Mouse (Mus musculus) neural tube, embryonic 12.5 days (tissue): ENCODE measurements around the gene Fam92b. TPM values are rescaled to one million over a fixed set of nuclear protein-coding genes. Genes with fewer than 3 reads are reported as not detected.

Experiments
- ATAC-seq: fragments of 200-750 bp; cut with Nextera tagmentation; 2 replicates; pipeline ENCODE4 v1.8.0; 2017; ENCODE audit warnings: low read depth, mild to moderate bottlenecking, moderate TSS enrichment, moderate library complexity; ENCODE audit not compliant: low FRiP score
- H3K27ac ChIP-seq: fragments of 300-500 bp; sonication (generic); 2 replicates; pipeline ENCODE4 v1.5.1; 2016
- H3K27me3 ChIP-seq: fragments of 300-500 bp; sonication (generic); replicated peaks from 2 replicates; pipeline ENCODE4 v1.6.1; 2016; ENCODE audit warnings: mild to moderate bottlenecking
- H3K36me3 ChIP-seq: fragments of 300-500 bp; sonication (generic); 2 replicates; pipeline ENCODE4 v1.6.1; 2016; ENCODE audit warnings: mild to moderate bottlenecking
- H3K4me1 ChIP-seq: fragments of 300-500 bp; sonication (generic); 2 replicates; pipeline ENCODE4 v1.6.1; 2016
- H3K4me2 ChIP-seq: fragments of 300-500 bp; sonication (generic); replicated peaks from 2 replicates; pipeline ENCODE4 v1.6.1; 2016; ENCODE audit warnings: mild to moderate bottlenecking
- H3K4me3 ChIP-seq: fragments of 300-500 bp; sonication (generic); 2 replicates; pipeline ENCODE4 v1.5.1; 2016
- H3K9ac ChIP-seq: fragments of 300-500 bp; sonication (generic); 2 replicates; pipeline ENCODE4 v1.6.1; 2016; ENCODE audit warnings: mild to moderate bottlenecking
- H3K9me3 ChIP-seq: fragments of 300-500 bp; sonication (generic); 2 replicates; pipeline ENCODE4 v1.6.1; 2016; ENCODE audit warnings: mild to moderate bottlenecking
- WGBS: fragments of 180-500 bp; shearing (Covaris S2); methylation state at CpG from one replicate; pipeline ENCODE4 v1.1.7; 2016; 5-methylcytosine and 5-hydroxymethylcytosine counted together
- polyA plus RNA-seq: library from polyadenylated mRNA; unstranded; fragments of >200 nt; fragmentation: Nextera tagmentation; extraction: Ambion mirVana; gene quantifications from 2 replicates; pipeline ENCODE4 v1.2.1, GENCODE M21; 2016

Fam92b gene
- polyA plus RNA-seq, 1 experiment from 2014 or later = 1.3 TPM

GRCm38 (mm10) chr8:120119931-120120330 is 57.3 kb downstream of the Fam92b start:
- H3K27ac ChIP-seq = no peak overlapping the region
- no peak overlapping the region for H3K4me3 ChIP-seq
- ATAC-seq = no peak
- WGBS = 77% methylated on average over 6 of the region's 6 CpGs
- H3K4me2 ChIP-seq = no peak overlapping the region
- no peak overlapping the region for H3K9ac ChIP-seq
- H3K36me3 ChIP-seq = no peaks in the 10 kb centered on the region
- H3K9me3 ChIP-seq = no peaks in the 10 kb centered on the region
- H3K4me1 ChIP-seq = peaks cover 6% of the 10 kb centered on the region; the same call in 1 of the 2 replicates
- peaks cover 26% of the 10 kb centered on the region for H3K27me3 ChIP-seq

- no peaks in the 10 kb centered on the region for H3K36me3 ChIP-seq
- no peak for ATAC-seq
- 71% methylated on average over 3 of the region's 3 CpGs for WGBS
Observed at GRCm38 (mm10) chr8:120119429-120119828, 57.8 kb downstream of the Fam92b start.

GRCm38 (mm10) chr8:120118847-120119246 is 58.4 kb downstream of the Fam92b start:
- H3K36me3 ChIP-seq = no peaks in the 10 kb centered on the region
- no peak overlapping the region for H3K4me2 ChIP-seq
- H3K9me3 ChIP-seq = no peaks in the 10 kb centered on the region
- H3K27ac ChIP-seq = no peak overlapping the region
- 83% methylated on average over 5 of the region's 5 CpGs for WGBS
- no peak for ATAC-seq
- H3K9ac ChIP-seq = no peak overlapping the region
- H3K4me1 ChIP-seq = peaks cover 6% of the 10 kb centered on the region
- H3K4me3 ChIP-seq = no peak overlapping the region
- H3K27me3 ChIP-seq = peaks cover 33% of the 10 kb centered on the region

More at GRCm38 (mm10) chr8:120119429-120119828, 57.8 kb downstream of the Fam92b start:
- no peak overlapping the region for H3K4me2 ChIP-seq
- no peak overlapping the region for H3K4me3 ChIP-seq
- no peaks in the 10 kb centered on the region for H3K9me3 ChIP-seq
- no peak overlapping the region for H3K9ac ChIP-seq
- H3K27me3 ChIP-seq = peaks cover 30% of the 10 kb centered on the region
- H3K27ac ChIP-seq = no peak overlapping the region
- peaks cover 6% of the 10 kb centered on the region for H3K4me1 ChIP-seq

GRCm38 (mm10) chr8:120118162-120118561 is 59.1 kb downstream of the Fam92b start:
- 87% methylated on average over 9 of the region's 9 CpGs for WGBS

GRCm38 (mm10) chr8:120116600-120116999 is 60.7 kb downstream of the Fam92b start:
- H3K4me2 ChIP-seq = no peak overlapping the region
- no peaks in the 10 kb centered on the region for H3K9me3 ChIP-seq
- no peak overlapping the region for H3K4me3 ChIP-seq
- no peak overlapping the region for H3K27ac ChIP-seq
- peaks cover 33% of the 10 kb centered on the region for H3K27me3 ChIP-seq
- peaks cover 14% of the 10 kb centered on the region for H3K4me1 ChIP-seq
- WGBS = 77% methylated on average over 7 of the region's 7 CpGs
- no peak overlapping the region for H3K9ac ChIP-seq
- no peak for ATAC-seq
- no peaks in the 10 kb centered on the region for H3K36me3 ChIP-seq

More at GRCm38 (mm10) chr8:120118162-120118561, 59.1 kb downstream of the Fam92b start:
- no peaks in the 10 kb centered on the region for H3K9me3 ChIP-seq
- ATAC-seq = no peak
- no peak overlapping the region for H3K4me3 ChIP-seq
- no peaks in the 10 kb centered on the region for H3K36me3 ChIP-seq
- H3K27me3 ChIP-seq = peaks cover 33% of the 10 kb centered on the region
- no peak overlapping the region for H3K4me2 ChIP-seq
- H3K4me1 ChIP-seq = peaks cover 9% of the 10 kb centered on the region
- H3K27ac ChIP-seq = no peak overlapping the region
- H3K9ac ChIP-seq = no peak overlapping the region

Other genes with a start within 250 kb of the Fam92b start
- gene Crispld2, start 185.0 kb downstream of the Fam92b start, polyA plus RNA-seq = 5.2 and 5.6 TPM in 2 replicates
- 33.7 and 35.3 TPM in 2 replicates for gene Zdhhc7, start 76.0 kb downstream of the Fam92b start, polyA plus RNA-seq
- 16.6 and 17.3 TPM in 2 replicates for gene 6430548M08Rik, start 63.3 kb downstream of the Fam92b start, polyA plus RNA-seq
- 26.0 and 30.5 TPM in 2 replicates for gene Gse1, start 51.0 kb upstream of the Fam92b start, polyA plus RNA-seq